Mouse (Mus musculus): ENCODE results near the gene Pmepa1. TPM values are rescaled to one million over a fixed set of nuclear protein-coding genes. Genes with fewer than 3 reads are reported as not detected.

Gene Pmepa1
- polyA plus RNA-seq, 1 experiment from 2014 or later, result 6.9 TPM

- Histone ChIP-seq H3K9me3 (replicated peaks; ENCODE audit: control insufficient read depth, low read length) (no peaks in the 10 kb centered on the region), H3K36me3 (ENCODE audit: control insufficient read depth, insufficient read depth, low read length) (no peaks in the 10 kb centered on the region), H3K4me1 (ENCODE audit: control insufficient read depth, insufficient read depth, low read length) (no peaks in the 10 kb centered on the region), H3K27ac (ENCODE audit: low read depth, low read length) (no peak overlapping the region), H3K4me2 (ENCODE audit: low read length) (no peak overlapping the region), H3K4me3 (ENCODE audit: low read depth, low read length) (no peak overlapping the region), H3K9ac (ENCODE audit: low read length) (no peak overlapping the region), H3K27me3 (replicated peaks; ENCODE audit: control insufficient read depth, insufficient read depth, low read length) (no peaks in the 10 kb centered on the region)
- ATAC-seq (no peak), DNase-seq (ENCODE audit: low spot score) (no peak)
- 91% methylated on average over 5 of the region's 5 CpGs for WGBS
Observed at GRCm38 (mm10) chr2:173217763-173218258, 58.5 kb downstream of the Pmepa1 start.

DNA sequence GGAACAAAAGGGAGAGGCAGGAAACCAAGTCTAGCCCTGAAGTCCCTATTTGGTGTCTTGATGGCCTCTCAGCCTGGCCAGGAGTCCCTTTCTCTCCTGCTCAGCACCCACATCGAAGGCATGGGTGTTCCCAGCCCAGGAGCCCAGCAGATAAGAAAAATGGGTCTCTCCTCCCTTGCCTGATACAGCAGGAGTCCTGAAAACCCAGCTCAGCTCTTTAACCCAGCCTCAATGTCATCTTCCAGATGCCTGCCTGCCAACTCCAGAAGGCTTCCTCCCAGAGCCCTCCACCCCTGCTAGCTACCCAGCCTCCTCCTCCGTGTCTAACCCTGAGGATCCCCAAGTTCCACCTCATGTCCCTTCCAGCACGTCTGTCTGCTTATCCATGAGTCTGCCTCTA is 59.1 kb downstream of the Pmepa1 start:
- Histone ChIP-seq H3K4me3 (ENCODE audit: low read depth, low read length) (no peak overlapping the region), H3K4me1 (ENCODE audit: control insufficient read depth, insufficient read depth, low read length) (no peaks in the 10 kb centered on the region), H3K36me3 (ENCODE audit: control insufficient read depth, insufficient read depth, low read length) (no peaks in the 10 kb centered on the region), H3K4me2 (ENCODE audit: low read length) (no peak overlapping the region), H3K9me3 (replicated peaks; ENCODE audit: control insufficient read depth, low read length) (no peaks in the 10 kb centered on the region), H3K9ac (ENCODE audit: low read length) (no peak overlapping the region), H3K27ac (ENCODE audit: low read depth, low read length) (no peak overlapping the region), H3K27me3 (replicated peaks; ENCODE audit: control insufficient read depth, insufficient read depth, low read length) (no peaks in the 10 kb centered on the region)
- ATAC-seq, result no peak
- no peak for DNase-seq (ENCODE audit: low spot score)
- WGBS, result 82% methylated on average over 3 of the region's 3 CpGs

GRCm38 (mm10) chr2:173216840-173217239 is 59.5 kb downstream of the Pmepa1 start:
- H3K27me3 ChIP-seq (replicated peaks; ENCODE audit: control insufficient read depth, insufficient read depth, low read length), result no peaks in the 10 kb centered on the region
- H3K9ac ChIP-seq (ENCODE audit: low read length), result no peak overlapping the region
- H3K27ac ChIP-seq (ENCODE audit: low read depth, low read length), result no peak overlapping the region
- H3K36me3 ChIP-seq (ENCODE audit: control insufficient read depth, insufficient read depth, low read length), result no peaks in the 10 kb centered on the region
- no peaks in the 10 kb centered on the region for H3K9me3 ChIP-seq (replicated peaks; ENCODE audit: control insufficient read depth, low read length)
- no peak overlapping the region for H3K4me3 ChIP-seq (ENCODE audit: low read depth, low read length)
- no peak overlapping the region for H3K4me2 ChIP-seq (ENCODE audit: low read length)
- DNase-seq (ENCODE audit: low spot score) (no peak), ATAC-seq (no peak)
- WGBS, result 86% methylated on average over 7 of the region's 7 CpGs
- no peaks in the 10 kb centered on the region for H3K4me1 ChIP-seq (ENCODE audit: control insufficient read depth, insufficient read depth, low read length)

GRCm38 (mm10) chr2:173212227-173212626 is 64.1 kb downstream of the Pmepa1 start:
- 90% methylated on average over 4 of the region's 4 CpGs for WGBS
- H3K27me3 ChIP-seq (replicated peaks; ENCODE audit: control insufficient read depth, insufficient read depth, low read length), result no peaks in the 10 kb centered on the region
- no peak overlapping the region for H3K4me3 ChIP-seq (ENCODE audit: low read depth, low read length)
- H3K36me3 ChIP-seq (ENCODE audit: control insufficient read depth, insufficient read depth, low read length), result no peaks in the 10 kb centered on the region
- H3K9ac ChIP-seq (ENCODE audit: low read length), result no peak overlapping the region
- no peak overlapping the region for H3K27ac ChIP-seq (ENCODE audit: low read depth, low read length)
- DNase-seq (ENCODE audit: low spot score) (no peak), ATAC-seq (no peak)
- H3K4me2 ChIP-seq (ENCODE audit: low read length), result no peak overlapping the region
- H3K4me1 ChIP-seq (ENCODE audit: control insufficient read depth, insufficient read depth, low read length), result no peaks in the 10 kb centered on the region
- no peaks in the 10 kb centered on the region for H3K9me3 ChIP-seq (replicated peaks; ENCODE audit: control insufficient read depth, low read length)

DNA sequence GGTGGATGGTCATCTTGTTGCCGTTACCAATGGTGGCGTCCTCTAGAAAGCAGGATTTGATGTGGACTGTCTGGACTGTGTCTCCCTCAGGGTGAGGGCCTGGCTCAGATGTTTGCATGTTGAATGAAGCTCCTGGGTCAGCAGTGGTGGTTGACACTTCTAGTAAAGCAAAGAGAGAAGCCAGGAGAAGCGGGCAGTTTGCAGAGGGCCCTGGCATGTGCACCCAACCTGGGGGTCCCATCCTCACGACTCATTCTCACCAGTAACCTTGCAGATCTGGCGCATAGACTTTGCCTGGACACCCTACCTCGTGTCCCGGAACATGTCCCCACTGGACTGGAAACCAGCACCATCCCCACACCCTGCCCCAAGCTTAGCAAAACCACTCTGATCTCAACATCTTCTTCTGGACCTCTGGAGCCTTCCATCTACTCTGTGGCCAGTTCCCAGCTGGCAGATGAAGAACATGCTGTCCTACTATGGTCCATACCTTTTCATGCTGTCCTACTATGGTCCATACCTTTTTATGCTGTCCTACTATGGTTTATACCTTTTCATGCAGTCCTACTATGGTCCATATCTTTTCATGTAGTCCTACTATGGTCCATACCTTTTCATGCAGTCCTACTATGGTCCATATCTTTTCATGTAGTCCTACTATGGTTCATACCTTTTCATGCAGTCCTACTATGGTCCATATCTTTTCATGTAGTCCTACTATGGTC is 67.1 kb downstream of the Pmepa1 start:
- ATAC-seq (no peak), DNase-seq (ENCODE audit: low spot score) (no peak)
- no peaks in the 10 kb centered on the region for H3K27me3 ChIP-seq (replicated peaks; ENCODE audit: control insufficient read depth, insufficient read depth, low read length)
- H3K9me3 ChIP-seq (replicated peaks; ENCODE audit: control insufficient read depth, low read length), result no peaks in the 10 kb centered on the region
- H3K27ac ChIP-seq (ENCODE audit: low read depth, low read length), result no peak overlapping the region
- H3K9ac ChIP-seq (ENCODE audit: low read length), result no peak overlapping the region
- no peaks in the 10 kb centered on the region for H3K36me3 ChIP-seq (ENCODE audit: control insufficient read depth, insufficient read depth, low read length)
- no peak overlapping the region for H3K4me2 ChIP-seq (ENCODE audit: low read length)
- no peak overlapping the region for H3K4me3 ChIP-seq (ENCODE audit: low read depth, low read length)
- no peaks in the 10 kb centered on the region for H3K4me1 ChIP-seq (ENCODE audit: control insufficient read depth, insufficient read depth, low read length)
- WGBS, result 92% methylated on average over 7 of the region's 7 CpGs

- ATAC-seq, result no peak
- Histone ChIP-seq H3K9me3 (replicated peaks; ENCODE audit: control insufficient read depth, low read length) (no peaks in the 10 kb centered on the region), H3K4me2 (ENCODE audit: low read length) (no peak overlapping the region), H3K4me1 (ENCODE audit: control insufficient read depth, insufficient read depth, low read length) (no peaks in the 10 kb centered on the region), H3K27ac (ENCODE audit: low read depth, low read length) (no peak overlapping the region), H3K27me3 (replicated peaks; ENCODE audit: control insufficient read depth, insufficient read depth, low read length) (no peaks in the 10 kb centered on the region), H3K4me3 (ENCODE audit: low read depth, low read length) (no peak overlapping the region), H3K36me3 (ENCODE audit: control insufficient read depth, insufficient read depth, low read length) (no peaks in the 10 kb centered on the region), H3K9ac (ENCODE audit: low read length) (no peak overlapping the region)
- 95% methylated on average over 3 of the region's 3 CpGs for WGBS
- no peak for DNase-seq (ENCODE audit: low spot score)
Observed at GRCm38 (mm10) chr2:173207051-173207450, 69.3 kb downstream of the Pmepa1 start.

DNA sequence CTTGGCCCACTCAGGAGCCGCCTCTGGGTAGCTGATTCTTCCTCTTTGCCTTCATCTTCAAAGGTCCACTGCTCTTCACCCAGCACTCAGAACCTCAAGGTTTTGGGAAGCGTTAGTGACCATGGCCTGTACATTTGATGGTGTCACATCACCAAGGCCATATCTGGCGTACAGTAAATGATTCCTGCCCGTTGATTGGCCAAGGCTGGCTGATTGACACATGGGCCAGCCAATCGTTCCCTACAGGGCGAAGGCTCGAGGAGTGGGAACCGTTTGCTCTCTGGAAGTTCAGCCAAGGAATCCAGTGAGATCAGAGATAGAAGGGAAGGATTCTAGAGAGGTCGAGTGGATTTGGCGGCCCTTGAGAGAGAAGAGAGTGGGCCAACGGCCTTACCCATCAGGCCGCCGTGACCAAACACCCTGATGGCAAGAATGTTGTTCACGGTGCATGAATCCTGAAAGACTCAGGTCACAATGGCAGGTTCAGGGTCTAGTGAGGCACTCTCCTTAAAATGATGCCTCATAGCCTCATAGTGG is 70.7 kb downstream of the Pmepa1 start:
- Histone ChIP-seq H3K27ac (ENCODE audit: low read depth, low read length) (no peak overlapping the region), H3K4me3 (ENCODE audit: low read depth, low read length) (no peak overlapping the region), H3K4me2 (ENCODE audit: low read length) (no peak overlapping the region), H3K9me3 (replicated peaks; ENCODE audit: control insufficient read depth, low read length) (no peaks in the 10 kb centered on the region), H3K27me3 (replicated peaks; ENCODE audit: control insufficient read depth, insufficient read depth, low read length) (no peaks in the 10 kb centered on the region), H3K4me1 (ENCODE audit: control insufficient read depth, insufficient read depth, low read length) (no peaks in the 10 kb centered on the region), H3K9ac (ENCODE audit: low read length) (no peak overlapping the region), H3K36me3 (ENCODE audit: control insufficient read depth, insufficient read depth, low read length) (no peaks in the 10 kb centered on the region)
- DNase-seq (ENCODE audit: low spot score), result no peak
- WGBS, result 94% methylated on average over 14 of the region's 14 CpGs
- ATAC-seq, result no peak

- H3K9me3 ChIP-seq (replicated peaks; ENCODE audit: control insufficient read depth, low read length), result no peaks in the 10 kb centered on the region
- H3K4me2 ChIP-seq (ENCODE audit: low read length), result no peak overlapping the region
- 59% methylated on average over 4 of the region's 4 CpGs for WGBS
- no peak overlapping the region for H3K9ac ChIP-seq (ENCODE audit: low read length)
- H3K27ac ChIP-seq (ENCODE audit: low read depth, low read length), result no peak overlapping the region
- no peak overlapping the region for H3K4me3 ChIP-seq (ENCODE audit: low read depth, low read length)
- no peaks in the 10 kb centered on the region for H3K27me3 ChIP-seq (replicated peaks; ENCODE audit: control insufficient read depth, insufficient read depth, low read length)
- DNase-seq (ENCODE audit: low spot score) (no peak), ATAC-seq (no peak)
- no peaks in the 10 kb centered on the region for H3K36me3 ChIP-seq (ENCODE audit: control insufficient read depth, insufficient read depth, low read length)
- H3K4me1 ChIP-seq (ENCODE audit: control insufficient read depth, insufficient read depth, low read length), result no peaks in the 10 kb centered on the region
Observed at GRCm38 (mm10) chr2:173204671-173205070, 71.7 kb downstream of the Pmepa1 start.

DNA sequence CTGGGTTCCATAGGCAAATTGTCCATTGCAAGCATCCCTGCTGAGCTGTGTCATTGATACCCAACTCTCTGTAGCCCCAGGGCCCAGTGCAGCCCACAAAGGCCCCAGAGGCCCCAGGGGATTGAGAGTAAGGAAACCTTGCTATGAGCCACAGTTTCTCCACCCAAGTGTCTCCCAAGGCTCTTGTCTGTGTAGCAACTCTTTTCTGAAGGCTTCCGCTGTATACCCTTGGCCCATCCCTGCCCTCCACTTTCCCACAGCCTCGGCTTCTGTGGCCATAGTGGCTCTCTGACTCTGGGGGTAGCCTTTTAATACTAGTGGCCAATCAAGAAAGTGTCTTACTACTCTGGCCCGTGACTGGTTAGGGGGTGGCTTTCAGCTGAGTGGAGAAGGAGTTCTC is 72.6 kb downstream of the Pmepa1 start:
- Histone ChIP-seq H3K27me3 (replicated peaks; ENCODE audit: control insufficient read depth, insufficient read depth, low read length) (no peaks in the 10 kb centered on the region), H3K9ac (ENCODE audit: low read length) (no peak overlapping the region), H3K9me3 (replicated peaks; ENCODE audit: control insufficient read depth, low read length) (no peaks in the 10 kb centered on the region), H3K36me3 (ENCODE audit: control insufficient read depth, insufficient read depth, low read length) (no peaks in the 10 kb centered on the region), H3K4me1 (ENCODE audit: control insufficient read depth, insufficient read depth, low read length) (no peaks in the 10 kb centered on the region), H3K4me3 (ENCODE audit: low read depth, low read length) (no peak overlapping the region), H3K27ac (ENCODE audit: low read depth, low read length) (no peak overlapping the region), H3K4me2 (ENCODE audit: low read length) (no peak overlapping the region)
- 85% methylated on average over 3 of the region's 3 CpGs for WGBS
- ATAC-seq (no peak), DNase-seq (ENCODE audit: low spot score) (no peak)
